Mouse (Mus musculus) ES-E14 (cell line): Measurements from ENCODE around the gene Capn2. TPM values are rescaled to one million over a fixed set of nuclear protein-coding genes. Genes with fewer than 3 reads are reported as not detected.

ENCODE experiments used
- DNase-seq: peaks from one replicate; pipeline ENCODE4 v3.0.0-alpha.2; 2013; ENCODE audit warnings: low read depth, low spot score
- H3K27ac ChIP-seq: 2 replicates; pipeline ENCODE4 v1.5.1; 2012; ENCODE audit warnings: low read depth, mild to moderate bottlenecking, low read length, moderate library complexity, mixed read lengths; ENCODE audit not compliant: poor library complexity, insufficient read depth, severe bottlenecking
- H3K36me3 ChIP-seq: 2 replicates; pipeline ENCODE4 v1.6.1; 2012; ENCODE audit warnings: mild to moderate bottlenecking, low read length, moderate library complexity, mixed read lengths; ENCODE audit not compliant: control insufficient read depth, poor library complexity, insufficient read depth, severe bottlenecking
- H3K4me1 ChIP-seq, 2 experiments: fragments of 150-350 bp in 1 of 2; sonication (generic) in 1 of 2; 2 replicates each; pipeline ENCODE4 v1.6.1; 2012; ENCODE audit warnings: low read length in 2 of 2, mild to moderate bottlenecking in 1 of 2, mixed read lengths in 1 of 2; ENCODE audit not compliant: control insufficient read depth in 2 of 2, insufficient read depth in 2 of 2, poor library complexity in 1 of 2
- H3K4me3 ChIP-seq, 2 experiments: fragments of 150-350 bp in 1 of 2; sonication (generic) in 1 of 2; 2 replicates each; pipeline ENCODE4 v1.5.1; 2012; ENCODE audit warnings: low read length in 2 of 2, low read depth in 1 of 2, mild to moderate bottlenecking in 1 of 2, mixed read lengths in 1 of 2; ENCODE audit not compliant: insufficient read depth in 1 of 2, poor library complexity in 1 of 2, severe bottlenecking in 1 of 2
- H3K9ac ChIP-seq: 2 replicates; pipeline ENCODE4 v1.6.1; 2012; ENCODE audit warnings: low read depth, mild to moderate bottlenecking, low read length, mixed read lengths; ENCODE audit not compliant: poor library complexity, insufficient read depth, severe bottlenecking
- H3K9me3 ChIP-seq: fragments of 150-350 bp; sonication (generic); 2 replicates; pipeline ENCODE4 v1.6.1; 2012; ENCODE audit warnings: low read depth, mild to moderate bottlenecking, low read length; ENCODE audit not compliant: control insufficient read depth, insufficient read depth
- CHD2 ChIP-seq: IDR thresholded peaks from 2 replicates; pipeline ENCODE4 v1.6.1; 2014; ENCODE audit warnings: mild to moderate bottlenecking, low read depth, low read length, inconsistent platforms
- HCFC1 ChIP-seq: IDR thresholded peaks from 2 replicates; pipeline ENCODE4 v1.6.1; 2012; ENCODE audit warnings: low read length, inconsistent platforms, borderline replicate concordance; ENCODE audit not compliant: insufficient read depth
- MAFK ChIP-seq: IDR thresholded peaks from 2 replicates; pipeline ENCODE4 v1.6.1; 2014; ENCODE audit warnings: mild to moderate bottlenecking, low read depth, low read length, inconsistent platforms; ENCODE audit not compliant: insufficient read depth
- ZC3H11A ChIP-seq: IDR thresholded peaks from 2 replicates; pipeline ENCODE4 v1.6.1; 2012; ENCODE audit warnings: low read depth, mild to moderate bottlenecking, inconsistent platforms, low read length, borderline replicate concordance
- ZNF384 ChIP-seq: IDR thresholded peaks from 2 replicates; pipeline ENCODE4 v1.6.1; 2012; ENCODE audit warnings: low read depth, low read length, inconsistent platforms
- in situ Hi-C, 2 experiments: fragments of 600-800 bp; cut with MboI; formaldehyde crosslinking; loops; one replicate each; pipeline ENCODE4 v1.15.1; 2025; ENCODE audit warnings: low sequenced_read_pairs in 2 of 2, inconsistent platforms in 1 of 2; ENCODE audit not compliant: unreplicated experiment in 2 of 2
- total RNA-seq: library from RNA; depleted of rRNA; stranded (reverse); fragments of 300-350 nt; gene quantifications from 2 replicates; pipeline ENCODE4 v1.2.3, GENCODE M21; 2012

Gene Capn2
- total RNA-seq, 1 experiment, result 72.3 TPM

- peaks cover 0 to 3% of the 10 kb centered on the region in 2 experiments; a peak in 1 of 4 replicates for H3K4me1 ChIP-seq
- in situ Hi-C loops, result no loop called here
- no peak overlapping the region for H3K4me3 ChIP-seq
- H3K9me3 ChIP-seq, result no peaks in the 10 kb centered on the region
- H3K9ac ChIP-seq, result no peak overlapping the region
- no peak for TF ChIP-seq MAFK
- no peak for TF ChIP-seq CHD2
- no peak for TF ChIP-seq ZC3H11A
- no peak for TF ChIP-seq ZNF384
- no peak for TF ChIP-seq HCFC1
- H3K27ac ChIP-seq, result no peak overlapping the region
- peaks cover 4% of the 10 kb centered on the region; the same call in 1 of the 2 replicates for H3K36me3 ChIP-seq
- DNase-seq, result no peak
Measured at GRCm38 (mm10) chr1:182430676-182431075, 86.7 kb downstream of the Capn2 start.

GRCm38 (mm10) chr1:182429826-182430225, 87.6 kb downstream of the Capn2 start:
- TF ChIP-seq ZC3H11A, result no peak
- in situ Hi-C loops, result no loop called here
- H3K4me3 ChIP-seq, result no peak overlapping the region
- H3K27ac ChIP-seq, result no peak overlapping the region
- H3K9me3 ChIP-seq, result no peaks in the 10 kb centered on the region
- peaks cover 0 to 3% of the 10 kb centered on the region in 2 experiments; a peak in 1 of 4 replicates for H3K4me1 ChIP-seq
- H3K9ac ChIP-seq, result no peak overlapping the region
- peaks cover 4% of the 10 kb centered on the region; the same call in 1 of the 2 replicates for H3K36me3 ChIP-seq
- DNase-seq, result no peak

DNA sequence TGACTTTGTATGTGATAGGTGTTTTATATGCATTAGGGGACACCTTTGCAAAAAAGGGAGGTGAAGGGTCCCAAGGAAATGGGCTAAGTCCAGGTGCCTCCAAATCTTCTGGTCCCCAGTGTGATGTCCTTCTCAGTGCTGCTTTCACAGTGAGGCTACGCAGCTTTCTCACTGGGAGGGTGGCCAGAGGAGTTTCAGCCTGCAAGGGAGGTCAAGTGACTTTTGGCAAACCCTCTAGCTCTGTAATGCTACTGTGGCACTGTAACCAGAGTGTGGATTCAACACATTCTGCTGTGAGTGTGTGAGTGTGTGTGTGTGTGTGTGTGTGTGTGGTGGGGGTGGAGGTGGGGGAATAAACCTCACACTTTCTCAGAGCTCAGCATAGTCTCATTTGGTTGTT, 90.0 kb downstream of the Capn2 start:
- in situ Hi-C loops, result no loop called here
- Histone ChIP-seq H3K36me3 (peaks cover 4% of the 10 kb centered on the region; the same call in 1 of the 2 replicates), H3K4me3 (no peak overlapping the region), H3K4me1 (peaks cover 0 to 3% of the 10 kb centered on the region in 2 experiments; a peak in 1 of 4 replicates), H3K27ac (no peak overlapping the region), H3K9me3 (no peaks in the 10 kb centered on the region), H3K9ac (no peak overlapping the region)
- TF ChIP-seq MAFK (no peak), CHD2 (no peak), ZNF384 (no peak), ZC3H11A (no peak), HCFC1 (no peak)
- no peak for DNase-seq

GRCm38 (mm10) chr1:182426444-182426843, 91.0 kb downstream of the Capn2 start:
- H3K4me3 ChIP-seq, result no peak overlapping the region
- DNase-seq, result no peak
- no peak overlapping the region for H3K9ac ChIP-seq
- no peaks in the 10 kb centered on the region for H3K36me3 ChIP-seq
- TF ChIP-seq ZNF384, result no peak
- in situ Hi-C loops, result no loop called here
- peaks cover 0 to 3% of the 10 kb centered on the region in 2 experiments; a peak in 1 of 4 replicates for H3K4me1 ChIP-seq
- H3K9me3 ChIP-seq, result no peaks in the 10 kb centered on the region
- no peak overlapping the region for H3K27ac ChIP-seq

- no peak overlapping the region for H3K27ac ChIP-seq
- in situ Hi-C loops, result no loop called here
- no peak for TF ChIP-seq HCFC1
- no peak for TF ChIP-seq MAFK
- no peak for TF ChIP-seq CHD2
- no peak for TF ChIP-seq ZC3H11A
- TF ChIP-seq ZNF384, result no peak
- no peaks in the 10 kb centered on the region for H3K9me3 ChIP-seq
- peaks cover 0 to 3% of the 10 kb centered on the region in 2 experiments; a peak in 1 of 4 replicates for H3K4me1 ChIP-seq
- no peak for DNase-seq
- H3K4me3 ChIP-seq, result no peak overlapping the region
- H3K9ac ChIP-seq, result no peak overlapping the region
- no peaks in the 10 kb centered on the region for H3K36me3 ChIP-seq
Measured at GRCm38 (mm10) chr1:182425176-182425575, 92.2 kb downstream of the Capn2 start.
